Mouse (Mus musculus) A20 (cell line): ENCODE measurements at regions not wholly inside any gene's neighbourhood (a gene's known extent, or its start where the extent isn't known, plus 50 kb on each side); places are given as distances from the start of the nearest gene placed in this dataset.

ENCODE experiments used
- DNase-seq: peaks from one replicate; pipeline ENCODE4 v3.0.0-alpha.2; 2011; ENCODE audit warnings: low read depth, low spot score

DNA sequence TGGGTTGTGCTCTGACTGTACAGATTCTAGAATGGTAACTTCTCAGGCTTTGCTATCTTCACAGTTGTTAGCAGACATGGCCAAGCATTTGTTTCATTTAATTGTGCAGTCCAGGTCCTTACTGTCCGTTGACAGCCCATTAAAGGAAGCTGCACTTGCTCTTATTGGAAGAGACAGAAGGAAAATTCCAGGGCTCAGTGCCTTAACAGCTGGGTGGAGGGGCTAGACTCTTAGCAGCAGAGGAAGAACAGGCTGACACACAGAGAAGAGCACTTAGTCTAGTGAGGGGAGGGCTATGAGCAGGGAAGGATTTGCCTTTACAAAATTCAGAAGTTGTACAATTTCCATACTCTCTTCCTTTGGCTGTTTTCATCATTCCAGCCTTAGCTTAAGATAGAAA is 161.5 kb upstream of the Ghitm start:
- DNase-seq: no peak

DNA sequence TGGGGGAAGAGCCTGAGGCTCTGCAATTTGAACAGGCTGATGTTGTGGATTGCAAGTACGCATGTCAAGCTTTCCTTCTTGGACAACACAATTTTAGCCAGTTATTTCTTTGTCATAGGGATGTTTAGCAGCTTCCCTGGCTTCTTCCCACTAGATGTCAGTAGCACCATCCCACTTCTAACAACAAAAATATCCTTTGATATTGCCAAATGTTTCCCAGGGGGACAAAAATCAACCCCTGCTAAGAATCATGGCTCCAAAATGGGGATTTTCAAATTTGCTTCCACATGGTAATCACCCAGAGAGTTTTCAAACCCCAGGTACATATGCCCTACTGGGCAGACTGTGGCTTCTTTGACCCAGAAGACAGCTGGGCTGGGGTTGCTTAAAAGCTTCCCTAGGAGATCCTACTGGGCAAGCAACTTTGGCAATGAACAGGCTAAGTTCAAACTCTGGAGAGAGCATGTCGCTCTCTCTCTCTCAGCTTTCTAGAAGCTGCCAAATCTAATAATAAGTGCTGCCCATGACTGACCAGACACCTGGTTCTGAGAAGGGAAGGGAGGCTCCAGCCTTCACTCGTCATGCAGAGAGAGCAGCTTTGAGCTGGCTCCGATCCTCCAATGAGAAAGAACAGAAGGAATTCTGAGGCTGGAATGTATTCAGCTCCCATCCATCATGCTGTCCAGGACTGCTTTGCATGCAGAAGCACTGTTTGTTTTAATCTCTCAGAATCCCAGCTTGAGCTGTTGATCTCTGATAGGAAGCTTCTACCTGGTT is 157.2 kb upstream of the Ghitm start:
- no peak for DNase-seq

DNA sequence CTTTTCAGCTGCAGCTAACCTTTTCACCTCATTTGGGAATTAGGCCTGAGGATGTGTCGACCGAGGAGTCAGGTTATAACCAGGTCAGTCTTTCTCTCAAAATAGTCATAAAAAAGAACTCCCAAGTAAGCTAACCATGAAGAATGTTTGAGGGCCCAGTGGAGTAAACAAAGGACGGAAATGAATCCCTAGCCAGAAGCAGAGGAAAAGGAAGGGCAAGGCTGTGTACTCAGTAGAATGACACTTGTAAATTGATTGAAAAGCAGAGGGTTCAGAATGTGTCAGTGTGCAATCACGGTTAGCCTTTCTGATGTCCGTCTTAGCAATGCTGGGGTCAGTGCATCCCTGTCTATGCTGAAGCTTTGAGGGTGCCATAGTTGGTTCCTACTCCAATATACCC is 149.3 kb upstream of the Ghitm start:
- DNase-seq: no peak

DNA sequence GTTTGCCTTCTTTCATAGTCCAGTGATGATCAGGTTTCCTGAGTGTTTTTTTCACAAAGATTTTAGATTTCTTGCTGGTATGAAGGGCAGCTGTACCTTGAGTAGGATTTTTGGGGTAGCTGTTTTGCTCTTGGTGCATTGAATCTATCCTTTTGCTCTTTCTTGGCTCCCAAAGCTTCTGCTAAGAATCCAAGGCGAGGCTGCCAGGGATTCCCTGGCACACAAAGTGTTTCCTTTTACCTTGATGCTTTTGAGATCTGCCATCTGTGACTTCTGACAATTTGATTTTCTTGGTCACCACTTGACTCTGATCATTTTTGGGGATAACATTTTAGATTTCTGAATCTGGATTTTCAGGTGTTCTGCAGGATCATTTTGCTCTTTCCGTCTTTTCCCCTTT is 144.3 kb upstream of the Ghitm start:
- no peak for DNase-seq

DNA sequence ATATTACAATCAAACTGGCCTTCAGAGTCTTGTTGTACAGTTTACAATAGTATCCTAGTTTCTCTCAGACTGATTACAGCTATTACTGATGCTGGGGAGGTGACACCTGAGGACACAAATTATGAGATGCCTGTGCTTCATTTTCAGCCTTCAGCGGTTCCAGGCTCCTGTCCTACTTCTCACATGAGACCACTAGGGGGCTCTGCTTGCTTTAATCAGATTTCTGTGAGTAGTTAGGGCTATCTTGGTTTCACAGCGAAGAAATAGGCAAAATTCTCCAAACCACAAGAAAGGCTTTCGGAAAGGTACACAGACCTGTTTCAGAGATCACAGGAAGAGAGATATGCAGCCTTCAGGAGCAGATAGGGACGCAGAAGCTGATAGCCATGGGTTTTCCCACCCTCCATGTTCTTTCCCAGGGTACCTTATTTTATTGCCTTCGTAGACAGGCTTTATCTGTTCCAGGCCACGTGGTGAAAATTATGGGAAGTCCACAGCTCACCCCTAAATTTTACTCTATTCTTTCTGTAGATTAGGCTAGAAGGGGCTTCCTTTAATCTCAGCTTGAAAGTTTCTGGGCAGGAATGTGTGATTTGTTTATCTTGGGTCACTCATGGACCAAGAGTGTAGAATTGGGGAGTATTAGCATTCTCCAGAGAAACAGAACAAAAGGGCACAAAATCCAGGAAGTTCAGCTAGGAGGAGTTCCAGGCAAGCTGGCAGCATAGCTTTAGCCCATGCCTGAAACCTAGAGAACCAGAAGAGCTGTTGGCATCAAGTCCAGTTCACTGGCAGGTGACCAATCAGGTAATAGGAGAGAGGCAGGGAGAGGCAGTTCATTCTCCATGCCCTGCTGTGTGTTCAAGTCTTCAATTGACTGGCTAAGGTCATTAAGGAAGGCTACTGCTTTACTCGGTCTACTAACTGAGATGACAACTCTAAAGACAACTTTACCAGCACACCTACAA is 141.9 kb upstream of the Ghitm start:
- no peak for DNase-seq

DNA sequence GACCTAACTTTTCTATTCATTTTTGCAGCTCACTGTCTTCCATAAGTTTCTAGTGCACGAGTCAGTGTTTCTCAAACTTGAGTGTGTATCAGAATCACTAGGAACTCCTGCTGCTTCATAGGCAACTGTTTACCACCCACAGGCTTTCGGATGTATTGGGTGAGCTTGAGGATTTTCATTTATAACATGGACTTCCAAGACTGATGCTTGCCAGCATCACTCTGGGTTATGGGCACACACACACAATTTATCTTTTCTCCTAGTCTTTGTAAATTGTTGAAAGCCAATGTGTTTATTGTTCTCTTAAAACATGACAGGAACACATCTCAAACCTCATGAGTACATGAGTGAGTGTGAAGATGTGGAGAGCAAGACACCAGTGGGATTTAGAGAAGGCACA is 137.0 kb upstream of the Ghitm start:
- DNase-seq: no peak

DNA sequence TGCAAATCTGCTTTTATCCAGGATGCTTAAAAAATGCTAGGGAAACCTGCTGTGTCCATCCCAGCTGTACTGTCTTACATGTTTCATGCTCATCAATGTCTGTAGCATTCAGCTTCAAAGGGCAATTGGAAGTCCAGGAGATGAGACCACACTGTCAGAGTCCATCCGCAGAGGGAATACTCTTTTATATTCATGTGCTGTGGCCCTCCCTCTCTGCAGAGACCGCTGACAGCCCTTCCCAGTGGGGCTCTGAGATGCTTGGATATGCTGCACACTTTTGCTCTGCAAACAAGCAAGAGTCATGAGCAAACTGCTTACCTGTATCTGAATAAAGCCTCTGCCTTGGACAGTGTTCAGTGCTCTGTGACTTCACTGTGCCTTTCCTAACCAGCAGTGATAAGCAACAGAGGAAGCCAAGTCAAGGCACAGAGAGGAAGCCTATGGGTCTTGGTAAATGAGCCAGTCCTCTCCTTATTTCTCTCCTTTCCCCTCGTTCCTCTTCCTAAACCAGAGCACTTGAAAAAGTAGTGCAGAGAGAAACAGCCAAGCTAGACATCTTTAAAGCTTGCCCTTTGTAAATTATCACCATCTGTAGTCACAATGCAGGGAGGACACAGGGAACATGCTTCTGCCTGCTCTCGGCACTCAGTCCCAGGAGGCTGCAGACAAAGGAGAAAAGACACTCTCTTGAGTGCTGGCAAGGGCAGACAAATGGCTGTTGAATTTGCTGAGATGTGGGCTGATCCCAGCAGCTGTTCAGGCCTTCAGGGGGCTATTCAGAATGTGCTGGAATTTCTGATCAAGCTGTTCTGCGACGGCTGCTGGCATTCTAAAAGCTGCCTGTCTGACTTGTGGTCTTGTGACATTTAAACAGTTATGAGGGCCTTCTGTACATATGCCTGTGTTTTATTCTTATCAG is 136.2 kb upstream of the Ghitm start:
- no peak for DNase-seq

DNA sequence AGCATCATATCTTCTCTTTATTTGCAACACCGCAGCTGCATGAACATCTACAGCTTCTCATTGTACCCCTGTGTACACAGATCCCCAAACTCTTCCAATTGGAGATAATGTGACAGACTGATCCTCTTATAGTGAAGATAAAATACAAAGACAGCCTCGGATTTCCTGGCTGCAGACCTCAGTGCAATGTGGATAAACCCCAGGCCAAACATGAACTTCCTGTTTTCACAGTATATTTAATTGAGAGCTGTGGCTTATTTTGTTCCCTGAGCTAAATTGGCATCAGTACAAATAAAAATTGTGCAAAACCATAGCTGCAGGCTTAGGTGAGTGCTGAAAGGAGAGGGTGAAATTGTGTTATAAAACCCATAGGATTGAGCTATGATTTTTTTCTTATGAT is 134.8 kb upstream of the Ghitm start:
- no peak for DNase-seq

DNA sequence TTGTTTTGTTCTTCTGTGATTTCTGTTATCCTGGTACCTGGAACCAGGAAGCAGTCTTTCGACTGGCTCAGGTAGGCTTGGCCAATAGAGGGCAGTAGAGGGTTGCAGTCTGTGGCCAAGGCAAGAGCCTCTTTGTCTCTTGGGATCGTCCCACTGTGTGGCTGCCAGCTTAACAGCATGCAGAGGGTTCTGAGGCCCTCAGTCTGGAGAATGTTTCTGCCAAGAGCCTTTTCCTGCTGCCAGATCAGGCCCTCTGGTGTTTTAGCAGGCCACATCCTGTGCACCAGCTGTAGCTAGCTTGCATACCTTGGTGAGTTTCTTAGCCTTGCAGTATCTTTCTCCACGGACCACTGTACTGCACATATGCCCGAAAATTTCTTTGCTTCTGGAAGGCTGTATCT is 103.6 kb upstream of the Ghitm start:
- DNase-seq: peak; percentile 27

DNA sequence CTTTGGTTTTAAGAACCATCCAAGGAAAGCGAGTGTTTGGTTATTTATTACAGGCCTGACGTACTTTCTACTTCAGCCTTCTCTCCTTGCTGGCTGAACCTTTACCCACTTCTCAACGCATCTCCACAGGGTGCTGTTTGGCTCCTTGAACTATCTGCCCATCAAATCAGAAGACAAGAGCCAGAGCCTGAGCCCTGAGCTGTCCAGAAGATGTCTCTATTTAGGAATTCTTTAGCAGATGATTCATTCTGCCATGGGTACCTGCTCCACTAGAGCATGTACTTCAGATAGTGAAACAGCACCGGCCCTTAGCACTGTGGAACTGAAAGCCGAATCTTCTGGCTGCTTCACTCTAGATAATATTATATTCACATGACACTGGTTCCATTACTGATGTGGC is 102.1 kb upstream of the Ghitm start:
- DNase-seq: no peak

DNA sequence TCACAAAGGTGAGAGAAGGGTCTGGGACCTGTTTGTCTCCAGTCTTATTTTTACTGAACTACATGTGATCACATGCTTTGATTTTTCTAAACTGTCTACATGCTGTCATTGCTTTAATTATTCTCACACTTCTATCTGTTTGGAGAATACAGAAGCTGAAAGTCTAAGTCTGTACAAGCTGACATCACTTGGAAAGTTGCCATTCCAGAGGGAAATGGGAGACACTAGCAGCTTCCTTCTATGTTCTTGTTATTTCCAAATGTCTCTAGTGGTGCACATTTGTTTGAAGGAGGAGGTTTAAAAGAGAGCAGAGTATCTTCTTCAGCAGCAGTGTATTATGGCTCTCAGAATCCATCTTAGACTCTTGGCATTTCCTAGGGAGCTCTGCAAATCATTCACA is 73.2 kb upstream of the Ghitm start:
- DNase-seq: no peak

DNA sequence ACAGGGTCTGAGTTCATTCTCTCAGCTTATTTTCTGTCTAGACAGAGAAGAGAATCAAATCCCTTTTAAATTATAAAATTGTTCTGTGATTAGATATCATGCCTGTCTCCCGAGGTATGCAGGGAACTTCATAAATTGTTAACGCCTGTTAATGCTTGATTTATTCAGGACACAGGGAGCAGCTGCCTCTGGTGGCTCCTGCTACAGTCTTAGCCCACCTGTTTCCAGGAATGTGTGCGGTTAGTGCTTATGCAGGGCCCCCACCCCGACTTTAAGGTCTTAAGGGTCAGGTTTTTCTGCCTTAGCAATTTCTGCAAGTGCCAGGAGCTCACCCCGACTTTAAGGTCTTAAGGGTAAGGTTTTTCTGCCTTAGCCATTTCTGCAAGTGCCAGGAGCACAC is 54.7 kb upstream of the Ghitm start:
- no peak for DNase-seq
